Mouse (Mus musculus) lung, postnatal 0 days (tissue): ENCODE data around the gene Gmcl1. TPM values are rescaled to one million over a fixed set of nuclear protein-coding genes. Genes with fewer than 3 reads are reported as not detected.

ENCODE experiments used
- ATAC-seq: fragments of 200-750 bp; cut with Nextera tagmentation; 2 replicates; pipeline ENCODE4 v1.8.0; 2017; ENCODE audit warnings: moderate library complexity
- DNase-seq: peaks from one replicate; pipeline ENCODE4 v3.0.0-alpha.2; 2016; ENCODE audit warnings: low spot score
- H3K27ac ChIP-seq: fragments of 300-500 bp; sonication (generic); 2 replicates; pipeline ENCODE4 v1.5.1; 2014; ENCODE audit warnings: antibody characterized with exemption, mild to moderate bottlenecking, low read length, mixed read lengths
- H3K27me3 ChIP-seq: fragments of 300-500 bp; sonication (generic); replicated peaks from 2 replicates; pipeline ENCODE4 v1.6.1; 2014; ENCODE audit warnings: low read length, mixed read lengths; ENCODE audit not compliant: insufficient read depth
- H3K36me3 ChIP-seq: fragments of 300-500 bp; sonication (generic); 2 replicates; pipeline ENCODE4 v1.6.1; 2014; ENCODE audit warnings: low read length, mixed read lengths; ENCODE audit not compliant: insufficient read depth
- H3K4me1 ChIP-seq: fragments of 300-500 bp; sonication (generic); 2 replicates; pipeline ENCODE4 v1.6.1; 2014; ENCODE audit warnings: antibody characterized with exemption, low read depth, low read length, mixed read lengths; ENCODE audit not compliant: insufficient read depth
- H3K4me2 ChIP-seq: fragments of 300-500 bp; sonication (generic); replicated peaks from 2 replicates; pipeline ENCODE4 v1.6.1; 2014; ENCODE audit warnings: low read depth, mild to moderate bottlenecking, low read length, moderate library complexity, mixed read lengths
- H3K4me3 ChIP-seq: fragments of 300-500 bp; sonication (generic); 2 replicates; pipeline ENCODE4 v1.5.1; 2014; ENCODE audit warnings: low read depth, low read length
- H3K9ac ChIP-seq: fragments of 300-500 bp; sonication (generic); replicated peaks from 2 replicates; pipeline ENCODE4 v1.6.1; 2014; ENCODE audit warnings: low read depth, mild to moderate bottlenecking
- H3K9me3 ChIP-seq: fragments of 300-500 bp; sonication (generic); 2 replicates; pipeline ENCODE4 v1.6.1; 2016; ENCODE audit warnings: low read length, mixed read lengths
- CTCF ChIP-seq: IDR thresholded peaks from 2 replicates; pipeline ENCODE4 v1.5.1; 2016; ENCODE audit warnings: antibody characterized with exemption, mild to moderate bottlenecking
- EP300 ChIP-seq: IDR thresholded peaks from 2 replicates; pipeline ENCODE4 v1.6.1; 2016; ENCODE audit warnings: antibody characterized with exemption, mild to moderate bottlenecking, control low read depth
- WGBS: fragments of 180-500 bp; shearing (Covaris S2); extraction: QIAGEN DNeasy Blood & Tissue Kit; methylation state at CpG from one replicate; pipeline ENCODE4 v1.1.7; 2014; 5-methylcytosine and 5-hydroxymethylcytosine counted together
- polyA plus RNA-seq: library from polyadenylated mRNA; unstranded; fragments of >200 nt; fragmentation: Nextera tagmentation; extraction: Ambion mirVana; gene quantifications from 2 replicates; pipeline ENCODE4 v1.2.1, GENCODE M21; 2015

The Gmcl1 gene
- polyA plus RNA-seq, 1 experiment from 2014 or later, result 12.2 TPM

GRCm38 (mm10) chr6:86721977-86722376 lies 11.2 kb downstream of the Gmcl1 start:
- DNase-seq (no peak), ATAC-seq (no peak)
- no peaks in the 10 kb centered on the region for H3K9me3 ChIP-seq
- H3K9ac ChIP-seq, result no peak overlapping the region
- no peak overlapping the region for H3K27ac ChIP-seq
- 65% methylated on average over 3 of the region's 3 CpGs for WGBS
- H3K4me3 ChIP-seq, result no peak overlapping the region
- no peaks in the 10 kb centered on the region for H3K36me3 ChIP-seq
- TF ChIP-seq CTCF (no peak), EP300 (no peak)
- H3K27me3 ChIP-seq, result no peaks in the 10 kb centered on the region
- H3K4me1 ChIP-seq, result no peaks in the 10 kb centered on the region
- no peak overlapping the region for H3K4me2 ChIP-seq

- H3K36me3 ChIP-seq, result peaks cover 6% of the 10 kb centered on the region; the same call in 1 of the 2 replicates
- 82% methylated on average over 4 of the region's 4 CpGs for WGBS
- DNase-seq, result no peak
- no peak overlapping the region for H3K4me2 ChIP-seq
- H3K27ac ChIP-seq, result no peak overlapping the region
- H3K9me3 ChIP-seq, result no peaks in the 10 kb centered on the region
- H3K4me1 ChIP-seq, result no peaks in the 10 kb centered on the region
- TF ChIP-seq CTCF (no peak), EP300 (no peak)
- H3K9ac ChIP-seq, result no peak overlapping the region
- H3K4me3 ChIP-seq, result no peak overlapping the region
- no peak for ATAC-seq
- no peaks in the 10 kb centered on the region for H3K27me3 ChIP-seq
Observed at GRCm38 (mm10) chr6:86708072-86708774, 25.0 kb downstream of the Gmcl1 start.

- no peak overlapping the region for H3K4me2 ChIP-seq
- WGBS, result 87% methylated on average over 9 of the region's 9 CpGs
- no peaks in the 10 kb centered on the region for H3K9me3 ChIP-seq
- H3K27me3 ChIP-seq, result no peaks in the 10 kb centered on the region
- ATAC-seq, result no peak
- no peak for TF ChIP-seq CTCF
- TF ChIP-seq EP300, result no peak
- no peaks in the 10 kb centered on the region for H3K4me1 ChIP-seq
- H3K36me3 ChIP-seq, result peaks cover 30% of the 10 kb centered on the region
- H3K27ac ChIP-seq, result no peak overlapping the region
- no peak for DNase-seq
- no peak overlapping the region for H3K9ac ChIP-seq
- H3K4me3 ChIP-seq, result no peak overlapping the region
Observed at GRCm38 (mm10) chr6:86702577-86702976, 30.6 kb downstream of the Gmcl1 start.

GRCm38 (mm10) chr6:86697903-86698302 lies 35.3 kb downstream of the Gmcl1 start:
- no peak overlapping the region for H3K4me2 ChIP-seq
- no peak overlapping the region for H3K9ac ChIP-seq
- ATAC-seq, result no peak
- no peak for DNase-seq
- no peak overlapping the region for H3K27ac ChIP-seq
- TF ChIP-seq EP300 (no peak), CTCF (no peak)
- no peak overlapping the region for H3K4me3 ChIP-seq
- H3K9me3 ChIP-seq, result no peaks in the 10 kb centered on the region
- 85% methylated on average over 6 of the region's 6 CpGs for WGBS
- no peaks in the 10 kb centered on the region for H3K27me3 ChIP-seq
- H3K4me1 ChIP-seq, result no peaks in the 10 kb centered on the region
- H3K36me3 ChIP-seq, result peaks cover 31% of the 10 kb centered on the region

- H3K9ac ChIP-seq, result no peak overlapping the region
- WGBS, result 85% methylated on average over 10 of the region's 10 CpGs
- no peaks in the 10 kb centered on the region for H3K4me1 ChIP-seq
- H3K9me3 ChIP-seq, result no peaks in the 10 kb centered on the region
- H3K4me3 ChIP-seq, result no peak overlapping the region
- no peak overlapping the region for H3K27ac ChIP-seq
- no peak for ATAC-seq
- DNase-seq, result no peak
- no peaks in the 10 kb centered on the region for H3K27me3 ChIP-seq
- H3K4me2 ChIP-seq, result no peak overlapping the region
- H3K36me3 ChIP-seq, result peaks cover 28% of the 10 kb centered on the region
- TF ChIP-seq EP300 (no peak), CTCF (no peak)
Observed at GRCm38 (mm10) chr6:86696213-86696612, 37.0 kb downstream of the Gmcl1 start.

- Histone ChIP-seq H3K36me3 (peaks cover 21% of the 10 kb centered on the region), H3K9ac (no peak overlapping the region), H3K27ac (no peak overlapping the region), H3K27me3 (no peaks in the 10 kb centered on the region), H3K4me2 (no peak overlapping the region), H3K9me3 (no peaks in the 10 kb centered on the region), H3K4me1 (no peaks in the 10 kb centered on the region), H3K4me3 (no peak overlapping the region)
- DNase-seq (peak; percentile 56), ATAC-seq (no peak)
- TF ChIP-seq EP300 (no peak), CTCF (peak; percentile 87)
Observed at GRCm38 (mm10) chr6:86694465-86694864, 38.7 kb downstream of the Gmcl1 start.

GRCm38 (mm10) chr6:86689671-86690070 lies 43.5 kb downstream of the Gmcl1 start:
- Histone ChIP-seq H3K4me1 (no peaks in the 10 kb centered on the region), H3K27me3 (no peaks in the 10 kb centered on the region), H3K9me3 (no peaks in the 10 kb centered on the region), H3K9ac (no peak overlapping the region), H3K36me3 (0 out of 2 replicates have a peak, but pooled peaks cover 7% of the 10 kb centered on the region), H3K4me2 (no peak overlapping the region), H3K27ac (no peak overlapping the region), H3K4me3 (no peak overlapping the region)
- DNase-seq (no peak), ATAC-seq (no peak)
- WGBS, result 86% methylated on average over 3 of the region's 3 CpGs
- no peak for TF ChIP-seq EP300
- TF ChIP-seq CTCF, result no peak
